ENCODE assay signal across 21 mouse cellular contexts in genomic region chr3:50939602-50940001, GRCm38 (mm10).
A peak's percentile ranks its signal among the peaks of the same experiment; 100 is the strongest.
DNase-seq lines count a peak whose midpoint lies in the region; ATAC-seq and TF ChIP-seq lines count a peak whose summit lies in the region.
"Had no signal": no experiment of that assay in that cellular context is flagged by ENCODE, and none has a peak within 500 bp of the region (broad histone marks: within the 10 kb centered on the region; RNA-seq: fewer than 3 reads in every experiment).

No protein-coding gene starts in this region.

- no peaks in the 10 kb centered on the region for H3K9me3 ChIP-seq in lung, embryonic 16.5 days (ENCODE audit: control insufficient read depth, low read length)
- H3K9me3 ChIP-seq: forebrain, embryonic 10.5 days; hindbrain, embryonic 12.5 days; intestine, embryonic 15.5 days; limb, embryonic 12.5 days; liver, embryonic 15.5 days; megakaryocyte, embryonic 14.5 days; neural tube, embryonic 13.5 days had no signal

- H3K27ac ChIP-seq in layer of hippocampus, adult 2 months: no peak overlapping the region
- no peak overlapping the region for H3K27ac ChIP-seq in lung, embryonic 16.5 days (ENCODE audit: low read length)
- H3K27ac ChIP-seq: forebrain, embryonic 10.5 days; gastrocnemius, adult 2 months; hindbrain, embryonic 12.5 days; intestine, embryonic 15.5 days; limb, embryonic 12.5 days; liver, embryonic 15.5 days had no signal

- H3K9ac ChIP-seq in lung, embryonic 16.5 days (ENCODE audit: low read length): no peak overlapping the region
- H3K9ac ChIP-seq: forebrain, postnatal 0 days; hindbrain, embryonic 12.5 days; intestine, embryonic 15.5 days; limb, embryonic 12.5 days; liver, embryonic 15.5 days; neural tube, embryonic 13.5 days had no signal

- no peak for TF ChIP-seq CTCF in layer of hippocampus, adult 2 months (conservative IDR thresholded peaks at IDR 0.05)
- no peak for TF ChIP-seq CTCF in lung, adult 2 months (IDR thresholded peaks at IDR 0.05; ENCODE audit: insufficient read depth, low read length)

- peaks cover 3% of the 10 kb centered on the region; the same call in 1 of the 2 replicates for H3K4me1 ChIP-seq in lung, embryonic 16.5 days (replicated peaks; ENCODE audit: control insufficient read depth, insufficient read depth, low read length)
- H3K4me1 ChIP-seq in lung, adult 2 months (ENCODE audit: control insufficient read depth, insufficient read depth, low read length): no peaks in the 10 kb centered on the region
- H3K4me1 ChIP-seq: forebrain, embryonic 10.5 days; hindbrain, embryonic 12.5 days; limb, embryonic 12.5 days; liver, embryonic 15.5 days; megakaryocyte, embryonic 14.5 days had no signal

- H3K4me3 ChIP-seq in layer of hippocampus, adult 2 months: no peak overlapping the region
- no peak overlapping the region for H3K4me3 ChIP-seq in lung, embryonic 16.5 days (ENCODE audit: low read length)
- no peak overlapping the region for H3K4me3 ChIP-seq in lung, adult 2 months (replicated peaks; ENCODE audit: extremely low read depth, low read depth, low read length)
- H3K4me3 ChIP-seq: forebrain, embryonic 10.5 days; gastrocnemius, adult 2 months; hindbrain, embryonic 12.5 days; intestine, embryonic 15.5 days; limb, embryonic 12.5 days; liver, embryonic 15.5 days; megakaryocyte, embryonic 14.5 days; neural tube, embryonic 13.5 days had no signal

- no peaks in the 10 kb centered on the region for H3K27me3 ChIP-seq in lung, embryonic 16.5 days (ENCODE audit: control insufficient read depth, insufficient read depth, low read depth, low read length)
- H3K27me3 ChIP-seq: hindbrain, embryonic 12.5 days; intestine, embryonic 15.5 days; limb, embryonic 12.5 days; liver, embryonic 15.5 days; megakaryocyte, embryonic 14.5 days; neural tube, embryonic 13.5 days had no signal

- H3K4me2 ChIP-seq in lung, embryonic 16.5 days (ENCODE audit: low read depth, low read length): no peak overlapping the region
- H3K4me2 ChIP-seq: heart, embryonic 11.5 days; hindbrain, embryonic 12.5 days; intestine, embryonic 15.5 days; limb, embryonic 12.5 days; liver, embryonic 15.5 days; neural tube, embryonic 13.5 days had no signal

- ATAC-seq in lung, embryonic 16.5 days (ENCODE audit: low read depth): peak; percentile 51; the same call in 1 of the 2 replicates
- ATAC-seq: forebrain, postnatal 0 days; intestine, embryonic 15.5 days had no signal

- 32% methylated on average over 5 of the region's 5 CpGs for WGBS in lung, embryonic 16.5 days
- WGBS in lung, adult 2 months: 27% methylated on average over 5 of the region's 5 CpGs

- no peaks in the 10 kb centered on the region for H3K36me3 ChIP-seq in lung, embryonic 16.5 days (ENCODE audit: control insufficient read depth, insufficient read depth, low read length)
- H3K36me3 ChIP-seq: forebrain, embryonic 10.5 days; hindbrain, embryonic 12.5 days; intestine, embryonic 15.5 days; limb, embryonic 12.5 days; liver, embryonic 15.5 days; neural tube, embryonic 13.5 days had no signal

- TF ChIP-seq POLR2A in lung, adult 2 months (IDR thresholded peaks at IDR 0.05; ENCODE audit: borderline replicate concordance, extremely low read depth, low read depth, low read length): no peak

- DNase-seq in layer of hippocampus, adult 2 months (ENCODE audit: low spot score in 2 of 2): peak; percentile 20 to 46
- DNase-seq in layer of hippocampus, postnatal 14 days (ENCODE audit: low spot score in 2 of 2): no peak
- no peak for DNase-seq in lung, adult 2 months
- DNase-seq in 416B (ENCODE audit: low read depth): peak; percentile 1
- DNase-seq in lung, postnatal 10 days: peak; percentile 49
- no peak for DNase-seq in spleen, postnatal 4 days (ENCODE audit: low spot score in 2 of 2)
- no peak for DNase-seq in kidney, adult 11 months
- DNase-seq: adrenal gland, postnatal 36 days; cerebellum, adult 18-20 months; forebrain, postnatal 0 days; gastrocnemius, adult 2 months; thymus, postnatal 36 days had no signal

Comparison
In these comparisons a context has a peak if more than half of its experiments do, and no peak if none do; other contexts are left out.
1. DNase-seq: peak in layer of hippocampus, adult 2 months (2 of 2), 416B (single experiment) and lung, postnatal 10 days (single experiment); none in layer of hippocampus, postnatal 14 days (0 of 2), lung, adult 2 months (single experiment), spleen, postnatal 4 days (0 of 2) and kidney, adult 11 months (single experiment).